Mouse (Mus musculus) T-helper 17 cell (primary cell): ENCODE measurements at regions not wholly inside any gene's neighbourhood (a gene's known extent, or its start where the extent isn't known, plus 50 kb on each side); places are given as distances from the start of the nearest gene placed in this dataset.

ENCODE experiments used
- in situ Hi-C, 2 experiments: fragments of 300-600 bp; cut with MboI, MseI; formaldehyde crosslinking; loops; 1 replicate in 1 of 2; 2 replicates in 1 of 2; pipeline ENCODE4 v1.15.1; 2025; ENCODE audit warnings: high pct_unique_total_duplicates in 2 of 2

DNA sequence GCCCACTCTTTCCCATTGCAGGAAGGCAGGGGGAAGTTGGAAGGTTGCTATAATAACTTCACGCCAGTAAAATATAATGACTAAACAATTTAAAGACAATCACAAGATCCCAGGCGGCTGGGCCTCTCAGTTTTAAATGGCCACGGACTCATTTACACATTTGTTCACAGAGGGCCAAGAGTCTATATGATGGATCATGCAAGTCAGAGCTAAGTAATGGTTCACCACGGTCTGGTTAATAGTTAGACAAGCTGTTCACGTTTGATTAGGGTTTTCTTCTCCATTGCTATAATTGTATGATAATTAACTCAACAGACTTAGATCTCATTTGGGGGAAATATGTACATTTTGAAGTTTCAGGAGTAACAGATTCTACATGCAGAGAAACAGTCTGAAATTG is 170.0 kb downstream of the Ppargc1a start:
- in situ Hi-C loops, result no loop called here

GRCm38 (mm10) chr5:51391319-51391718 is 176.2 kb downstream of the Ppargc1a start:
- in situ Hi-C loops, result no loop called here

- in situ Hi-C loops, result no loop called here
Measured at GRCm38 (mm10) chr5:51387751-51388150, 179.8 kb downstream of the Ppargc1a start.

DNA sequence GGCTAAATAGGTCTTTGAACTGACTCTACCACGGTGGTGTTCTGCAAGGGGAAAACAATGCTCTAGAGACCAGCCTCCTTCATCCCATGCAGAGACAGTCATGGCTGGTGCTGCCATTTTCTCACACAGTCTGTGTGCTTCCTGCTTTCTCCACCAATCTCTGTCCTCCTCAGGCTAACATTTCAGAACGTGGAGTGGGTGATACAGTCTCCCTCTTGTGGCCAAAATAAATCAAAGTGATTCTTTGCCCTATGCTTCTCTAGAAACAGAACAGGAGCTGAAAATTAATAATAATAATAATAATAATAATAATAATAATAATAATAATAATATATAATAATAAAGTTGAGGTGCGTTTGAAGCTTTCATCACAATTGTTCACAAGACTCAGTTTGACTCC is 181.1 kb downstream of the Ppargc1a start:
- in situ Hi-C loops, result no loop called here

- in situ Hi-C loops, result no loop called here
Measured at GRCm38 (mm10) chr5:51384278-51384677, 183.2 kb downstream of the Ppargc1a start.

GRCm38 (mm10) chr5:51359101-51359500 is 208.4 kb downstream of the Ppargc1a start:
- in situ Hi-C loops, result no loop called here

GRCm38 (mm10) chr5:51348256-51348655 is 219.3 kb downstream of the Ppargc1a start:
- in situ Hi-C loops, result no loop called here

- in situ Hi-C loops, result no loop called here
Measured at GRCm38 (mm10) chr5:51329142-51329541, 238.4 kb downstream of the Ppargc1a start.

- in situ Hi-C loops, result no loop called here
Measured at GRCm38 (mm10) chr5:51289191-51289590, 278.3 kb downstream of the Ppargc1a start.

DNA sequence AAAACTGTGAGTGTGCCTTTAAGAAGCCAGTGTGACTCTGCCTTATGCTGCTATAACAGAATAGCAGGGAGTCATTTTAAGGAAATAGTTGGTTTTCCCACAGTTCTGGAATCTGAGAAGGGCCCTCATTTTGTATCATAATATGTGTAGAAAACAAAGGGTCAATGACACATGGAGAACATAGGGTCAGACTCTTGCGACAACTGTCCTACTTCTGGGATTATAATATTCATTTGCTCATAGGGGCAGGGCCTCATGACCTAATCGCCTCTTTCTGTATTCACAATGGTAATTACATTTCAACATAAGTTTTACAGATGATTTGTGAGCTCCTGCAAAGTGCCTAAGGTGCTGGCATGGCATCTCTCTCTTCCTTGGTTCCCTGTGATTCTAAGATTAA is 279.3 kb downstream of the Ppargc1a start:
- in situ Hi-C loops, result no loop called here

- in situ Hi-C loops, result no loop called here
Measured at GRCm38 (mm10) chr5:51241156-51241555, 326.4 kb downstream of the Ppargc1a start.

GRCm38 (mm10) chr5:51234004-51234355 is 333.5 kb downstream of the Ppargc1a start:
- in situ Hi-C loops, result no loop called here

DNA sequence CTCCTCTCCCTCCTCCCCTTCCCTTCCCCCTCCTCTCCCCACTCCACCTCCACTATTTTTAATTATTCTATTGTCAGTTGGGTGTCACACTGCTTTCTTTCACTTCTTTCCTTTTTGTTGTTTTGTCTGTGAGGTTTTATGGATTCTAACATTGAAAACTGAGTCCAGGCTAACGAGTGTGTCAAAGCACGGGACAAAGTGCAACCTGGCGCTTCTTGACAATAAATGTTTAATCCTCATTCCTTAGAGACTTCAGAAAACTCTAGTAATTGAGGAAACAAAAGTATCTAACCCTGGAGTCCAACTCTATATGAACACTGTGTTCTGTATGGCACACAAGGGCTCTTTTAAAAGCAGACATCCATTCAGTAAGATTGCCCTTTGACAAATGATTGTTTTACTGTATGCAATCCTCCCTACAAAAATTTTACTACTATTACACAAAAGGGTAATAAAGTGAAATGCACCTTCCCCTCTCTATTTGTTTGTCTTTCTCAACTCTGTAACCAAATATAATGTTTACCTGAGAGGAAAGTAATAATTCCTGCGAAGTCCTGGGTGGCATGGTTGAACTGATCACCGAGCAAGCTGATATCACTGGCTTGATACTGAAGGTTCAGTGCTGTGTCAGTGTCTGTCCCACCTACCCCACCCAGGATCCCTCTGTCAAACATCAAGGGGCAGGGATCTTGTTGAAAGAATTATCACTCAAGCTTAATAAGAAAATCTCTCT is 334.1 kb downstream of the Ppargc1a start:
- in situ Hi-C loops, result no loop called here

- in situ Hi-C loops, result no loop called here
Measured at GRCm38 (mm10) chr5:51229806-51230205, 337.7 kb downstream of the Ppargc1a start.

DNA sequence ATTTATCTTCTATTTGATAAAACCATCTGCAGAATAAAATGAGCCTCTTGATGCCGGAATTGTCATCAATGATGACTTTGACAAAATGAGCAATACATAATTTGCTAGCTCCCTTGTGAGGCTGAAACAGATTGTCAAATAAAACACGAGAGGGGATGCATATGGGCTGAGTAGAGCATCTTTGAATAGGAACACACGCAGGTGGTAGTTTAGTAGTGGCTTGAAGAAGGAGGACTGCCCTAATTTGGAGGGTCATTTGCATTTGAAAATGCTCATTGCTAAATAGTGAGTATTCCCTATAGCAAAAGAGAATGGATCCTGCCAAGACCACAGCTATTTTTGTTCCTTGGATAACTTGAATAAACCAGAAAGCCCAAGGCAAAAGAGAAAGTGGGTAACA is 339.5 kb downstream of the Ppargc1a start:
- in situ Hi-C loops, result no loop called here

- in situ Hi-C loops, result no loop called here
Measured at GRCm38 (mm10) chr5:51203266-51203665, 364.3 kb downstream of the Ppargc1a start.

DNA sequence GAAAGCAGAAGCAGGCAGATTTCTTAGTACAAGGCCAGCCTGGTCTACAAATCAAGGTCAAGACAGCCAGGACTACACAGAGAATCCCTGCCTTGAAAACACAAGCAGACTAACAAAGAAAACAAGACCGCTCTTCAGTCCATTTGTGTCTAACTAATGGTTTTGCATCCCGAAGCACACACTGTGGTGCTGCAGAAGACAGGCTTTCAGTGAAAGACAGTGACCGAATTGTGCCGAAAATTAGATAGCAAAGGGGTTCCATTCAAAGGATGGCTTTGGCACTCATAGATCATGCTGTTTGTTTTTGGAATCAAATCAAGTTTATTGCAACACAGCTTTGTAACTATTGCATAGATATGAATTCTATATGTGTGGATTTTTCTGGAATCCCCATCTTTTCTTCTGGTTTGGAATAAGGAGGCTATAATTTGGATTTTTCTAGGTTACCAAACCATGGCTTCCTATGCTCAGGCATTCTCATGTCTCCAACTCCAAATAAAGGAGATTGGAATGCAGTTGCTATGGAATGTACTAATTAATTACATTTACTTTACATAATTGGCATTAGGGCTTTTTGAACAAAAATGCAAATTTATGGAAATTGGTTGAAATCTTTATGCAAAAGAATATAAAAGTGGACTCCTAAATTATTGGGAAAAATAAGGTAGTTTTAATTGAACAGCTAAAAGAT is 364.9 kb downstream of the Ppargc1a start:
- in situ Hi-C loops, result no loop called here

- in situ Hi-C loops, result loop anchor here in 1 of 2 experiments (25.0 kb wide), 1 partner anchor 866 kb away; no protein-coding TSS in a partner anchor
Measured at GRCm38 (mm10) chr5:51196393-51197347, 370.9 kb downstream of the Ppargc1a start.

GRCm38 (mm10) chr5:51190661-51191060 is 376.9 kb downstream of the Ppargc1a start:
- in situ Hi-C loops, result loop anchor here in 1 of 2 experiments (25.0 kb wide), 1 partner anchor 872 kb away; no protein-coding TSS in a partner anchor

- in situ Hi-C loops, result no loop called here
Measured at GRCm38 (mm10) chr5:51169828-51170227, 397.7 kb downstream of the Ppargc1a start.

- in situ Hi-C loops, result no loop called here
Measured at GRCm38 (mm10) chr5:51168206-51168605, 399.3 kb downstream of the Ppargc1a start.

DNA sequence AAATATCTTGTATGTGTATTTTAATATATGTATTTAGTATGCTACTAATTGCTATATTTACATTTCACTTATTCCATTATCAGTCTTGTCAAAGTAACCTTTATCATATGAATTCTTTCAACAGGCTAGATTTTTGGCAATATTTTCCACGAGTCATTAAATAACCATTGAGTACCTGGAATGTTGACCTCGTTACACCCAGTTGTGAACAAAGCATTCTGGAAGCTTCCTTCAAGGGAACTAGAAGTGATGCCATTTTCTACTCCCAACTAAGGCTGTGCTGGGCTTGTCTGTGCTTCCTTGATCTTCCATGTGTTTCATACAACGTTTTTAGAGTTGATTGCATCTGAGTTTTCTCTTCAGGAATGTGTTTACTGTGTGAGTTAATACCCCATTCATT is 410.6 kb downstream of the Ppargc1a start:
- in situ Hi-C loops, result no loop called here
